Mouse (Mus musculus): ENCODE results near the gene Vwa3b.

Gene Vwa3b

GRCm38 (mm10) chr1:37011626-37012209, 14.7 kb upstream of the Vwa3b start:
- WGBS, result 84% methylated on average over 3 of the region's 3 CpGs

- 84% methylated on average over 2 of the region's 2 CpGs for WGBS
Observed at GRCm38 (mm10) chr1:37013006-37013405, 13.4 kb upstream of the Vwa3b start.

GRCm38 (mm10) chr1:37013687-37014086, 12.7 kb upstream of the Vwa3b start:
- 85% methylated on average over 7 of the region's 7 CpGs for WGBS

GRCm38 (mm10) chr1:37019017-37019416, 7.4 kb upstream of the Vwa3b start:
- 82% methylated on average over 6 of the region's 6 CpGs for WGBS

GRCm38 (mm10) chr1:37022704-37023103, 3.7 kb upstream of the Vwa3b start:
- 87% methylated on average over 2 of the region's 2 CpGs for WGBS

GRCm38 (mm10) chr1:37024736-37025135, 1.7 kb upstream of the Vwa3b start:
- 86% methylated on average over 7 of the region's 7 CpGs for WGBS

GRCm38 (mm10) chr1:37025376-37025775, 1.0 kb upstream of the Vwa3b start:
- 73% methylated on average over 1 of the region's 1 CpGs for WGBS

- 79% methylated on average over 6 of the region's 6 CpGs for WGBS
Observed at GRCm38 (mm10) chr1:37026866-37027265, 470 bp downstream of the Vwa3b start.

GRCm38 (mm10) chr1:37028439-37029153, 2.2 kb downstream of the Vwa3b start:
- WGBS, result 7% methylated on average over 18 of the region's 18 CpGs

- WGBS, result 4% methylated on average over 26 of the region's 26 CpGs
Observed at GRCm38 (mm10) chr1:37029154-37029907, 2.9 kb downstream of the Vwa3b start.

- 43% methylated on average over 5 of the region's 5 CpGs for WGBS
Observed at GRCm38 (mm10) chr1:37029942-37030341, 3.5 kb downstream of the Vwa3b start.

GRCm38 (mm10) chr1:37030693-37031092, 4.3 kb downstream of the Vwa3b start:
- 85% methylated on average over 2 of the region's 2 CpGs for WGBS

GRCm38 (mm10) chr1:37035879-37036278, 9.5 kb downstream of the Vwa3b start:
- WGBS, result 94% methylated on average over 8 of the region's 8 CpGs

- WGBS, result 93% methylated on average over 7 of the region's 7 CpGs
Observed at GRCm38 (mm10) chr1:37041126-37041525, 14.7 kb downstream of the Vwa3b start.

- WGBS, result 89% methylated on average over 5 of the region's 5 CpGs
Observed at GRCm38 (mm10) chr1:37041856-37042255, 15.5 kb downstream of the Vwa3b start.

- 87% methylated on average over 8 of the region's 8 CpGs for WGBS
Observed at GRCm38 (mm10) chr1:37042769-37043168, 16.4 kb downstream of the Vwa3b start.

GRCm38 (mm10) chr1:37043196-37043595, 16.8 kb downstream of the Vwa3b start:
- 94% methylated on average over 3 of the region's 3 CpGs for WGBS

- 87% methylated on average over 5 of the region's 5 CpGs for WGBS
Observed at GRCm38 (mm10) chr1:37045472-37045871, 19.1 kb downstream of the Vwa3b start.

GRCm38 (mm10) chr1:37049159-37049558, 22.8 kb downstream of the Vwa3b start:
- WGBS, result 66% methylated on average over 4 of the region's 4 CpGs

- 56% methylated on average over 4 of the region's 4 CpGs for WGBS
Observed at GRCm38 (mm10) chr1:37053691-37054090, 27.3 kb downstream of the Vwa3b start.

- WGBS, result 81% methylated on average over 6 of the region's 6 CpGs
Observed at GRCm38 (mm10) chr1:37056831-37057561, 30.6 kb downstream of the Vwa3b start.

GRCm38 (mm10) chr1:37060856-37061255, 34.5 kb downstream of the Vwa3b start:
- WGBS, result 54% methylated on average over 5 of the region's 5 CpGs

Data from cerebral cortex, adult 2 months (tissue).